Mouse (Mus musculus): ENCODE measurements around the gene Sema6d.
A peak's percentile ranks its signal among the peaks of the same experiment; 100 is the strongest.
"Not testable (repeated sequence)": the region's sequence is repeated elsewhere in the genome, so short reads cannot be mapped to it uniquely, and the experiment has no call there.

The Sema6d gene

DNA sequence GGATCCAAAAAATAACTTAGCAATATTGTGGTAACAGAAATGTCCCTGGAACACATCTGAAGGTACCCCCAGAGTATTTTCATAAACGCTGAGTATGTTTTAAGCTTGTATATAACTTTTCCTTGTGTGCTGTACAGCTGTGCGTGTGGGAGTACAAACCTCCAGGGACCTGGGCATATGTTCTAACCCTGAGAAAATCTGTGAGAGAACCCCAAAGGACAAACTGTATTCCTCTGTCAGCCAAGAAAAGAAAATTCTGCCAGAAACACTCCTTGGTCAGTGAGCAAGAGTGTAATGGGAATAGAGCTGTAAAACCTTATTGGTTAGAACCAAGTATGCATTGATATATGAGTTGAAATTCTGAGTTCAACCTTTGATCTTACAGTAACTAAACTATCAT is 203.8 kb downstream of the Sema6d start:
- no peak for DNase-seq (ENCODE audit: low spot score)

DNA sequence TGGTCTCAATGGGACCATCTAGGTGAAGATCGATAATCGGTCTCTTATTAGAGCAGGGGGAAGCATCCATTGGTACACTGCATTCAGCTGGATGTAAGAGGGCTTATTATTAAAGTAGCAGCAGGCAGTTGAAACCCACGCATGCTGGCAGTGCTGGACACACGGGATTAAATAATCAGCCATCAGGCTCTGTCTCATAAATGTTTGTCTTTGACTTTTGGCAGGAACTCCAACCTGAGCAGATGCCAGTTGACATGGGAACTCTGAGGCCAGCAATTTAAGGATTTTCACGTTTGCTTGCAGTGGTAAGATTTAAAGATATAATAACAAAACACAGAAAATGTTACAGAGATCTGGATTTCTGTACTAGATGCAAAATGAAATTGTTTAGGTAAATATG is 208.6 kb downstream of the Sema6d start:
- DNase-seq (ENCODE audit: low spot score) = peak; percentile 45

DNA sequence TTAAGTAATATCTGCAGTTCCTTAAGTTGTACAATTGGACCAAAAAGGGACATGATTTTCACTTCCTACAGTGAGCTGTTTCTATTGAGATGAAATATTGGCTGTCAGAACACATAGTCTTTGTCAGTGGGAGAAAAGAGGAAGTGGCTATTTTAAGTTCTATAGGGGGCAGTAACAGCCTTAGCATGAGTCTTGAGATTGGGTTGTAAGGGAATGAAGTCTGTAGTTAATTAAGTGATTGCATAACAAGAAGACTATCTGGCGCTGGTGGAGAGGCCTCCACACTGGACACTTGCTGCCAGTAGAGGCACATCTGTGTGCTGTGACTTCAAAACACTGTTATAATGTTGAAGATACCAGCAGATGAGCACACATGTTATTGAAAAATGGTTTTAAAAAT is 209.1 kb downstream of the Sema6d start:
- DNase-seq (ENCODE audit: low spot score) = no peak

DNA sequence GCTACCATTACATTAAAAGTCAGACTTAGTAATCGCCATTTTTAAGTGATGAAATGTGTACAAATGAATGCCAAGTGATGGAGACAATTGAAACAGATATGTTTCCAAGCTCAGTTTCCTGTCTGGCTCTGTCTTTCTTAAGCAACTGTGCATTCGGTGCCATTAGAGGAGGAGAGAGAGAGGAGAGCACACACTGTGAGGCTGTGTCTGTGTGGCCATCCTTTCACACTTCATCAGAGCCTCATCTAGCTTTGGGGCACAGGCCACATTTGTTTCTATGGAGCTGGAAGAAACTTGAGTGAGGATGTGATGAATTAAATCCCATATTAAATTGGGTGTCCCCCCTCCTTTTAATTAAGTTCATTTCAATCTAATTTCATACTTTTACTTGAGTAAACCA is 218.8 kb downstream of the Sema6d start:
- no peak for DNase-seq (ENCODE audit: low spot score)

DNA sequence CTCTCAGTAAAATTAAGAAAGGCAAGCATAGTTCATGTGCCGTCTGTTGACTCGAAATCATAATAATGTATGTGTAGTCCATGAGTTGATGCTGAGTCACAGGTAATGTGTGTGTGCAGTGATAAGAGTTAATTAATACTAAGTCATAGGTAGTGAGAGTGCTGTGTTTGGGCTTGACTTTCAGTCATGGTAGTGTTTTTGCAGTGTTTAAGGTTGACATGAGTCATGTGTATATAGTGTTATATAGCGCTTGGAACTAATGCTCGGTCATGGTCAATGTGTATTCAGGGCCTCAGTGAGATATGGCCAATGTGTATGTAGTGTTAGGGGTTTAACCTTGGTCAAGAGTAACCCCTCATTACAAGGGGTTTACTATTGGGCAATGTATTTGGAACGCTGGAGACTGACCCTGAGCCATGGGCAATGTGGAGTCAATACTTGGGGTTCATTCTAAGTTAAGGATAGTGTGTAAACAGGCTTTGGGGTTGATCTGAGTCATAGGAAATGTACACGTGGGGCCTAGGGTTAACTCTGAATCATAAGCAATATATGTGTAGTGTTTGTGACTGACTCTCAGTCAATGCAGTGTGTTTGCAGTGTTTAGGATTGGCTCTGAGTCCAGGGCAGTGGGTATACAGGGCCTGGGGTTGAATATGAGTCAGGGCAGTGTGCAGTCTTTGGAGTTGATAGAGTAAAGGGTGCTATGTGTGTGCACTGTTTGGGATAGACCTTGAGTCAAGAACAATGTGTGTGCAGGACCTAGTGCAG is 219.8 kb downstream of the Sema6d start:
- DNase-seq (ENCODE audit: low spot score) = no peak

DNA sequence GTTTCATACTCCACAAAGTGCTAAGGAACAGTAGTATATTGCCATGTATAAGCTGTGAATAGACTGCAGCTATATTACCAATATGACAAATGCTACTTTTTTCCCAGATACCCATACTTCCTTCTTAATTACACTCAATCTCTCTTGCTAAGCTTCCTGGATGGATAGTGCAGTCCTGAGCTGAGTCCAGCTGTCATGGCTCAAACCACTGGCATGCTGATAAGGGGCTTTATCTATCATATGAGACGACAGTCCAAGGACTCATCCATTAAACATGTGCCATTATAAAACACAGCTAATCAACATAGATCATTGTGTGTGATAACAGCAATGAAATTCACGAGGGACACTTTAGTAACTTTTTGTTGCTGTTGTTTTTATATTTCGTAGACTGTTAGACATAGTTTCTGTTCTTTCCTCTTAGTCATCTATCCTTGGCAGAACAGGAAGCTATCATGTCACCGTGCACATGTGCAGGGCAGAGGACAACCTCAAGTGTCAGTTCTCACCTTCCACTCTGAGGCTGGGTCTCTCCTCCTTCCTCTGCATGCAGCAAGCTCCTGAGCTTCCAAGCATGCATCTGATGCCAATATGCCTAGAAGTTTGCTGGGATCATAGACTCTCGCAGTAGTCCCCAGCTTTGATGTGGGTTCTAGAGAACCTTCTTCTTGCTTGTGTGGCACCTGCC is 232.9 kb downstream of the Sema6d start:
- DNase-seq (ENCODE audit: low spot score) = no peak

DNA sequence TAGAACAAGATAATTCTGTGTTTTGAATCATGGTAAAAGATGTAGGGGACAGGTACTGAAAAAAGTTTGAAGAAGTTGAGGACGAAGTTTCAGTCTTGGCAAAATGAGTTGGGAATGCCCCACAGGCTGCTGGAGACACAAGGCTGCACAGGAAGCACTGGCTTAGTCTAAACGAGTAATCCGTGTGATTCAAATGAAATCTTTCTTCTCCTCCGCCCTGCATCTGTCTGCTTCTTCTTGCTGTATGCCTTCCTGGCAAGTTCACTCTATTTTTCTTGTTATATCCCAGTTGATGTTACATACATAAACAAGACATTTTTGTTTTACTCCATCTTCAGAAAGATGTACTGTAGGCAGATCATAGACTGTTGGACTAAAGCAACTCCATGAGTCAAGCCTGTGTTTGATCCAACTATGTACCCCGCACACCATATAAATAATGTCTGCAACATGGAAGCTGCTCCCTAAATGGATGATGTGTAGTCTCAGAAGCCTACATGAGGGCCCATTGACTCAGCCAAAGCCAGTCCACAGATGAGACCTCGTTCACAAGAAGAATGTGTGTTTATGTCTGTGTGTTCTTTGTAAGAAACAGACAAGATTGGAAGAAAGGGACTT is 234.4 kb downstream of the Sema6d start:
- no peak for DNase-seq (ENCODE audit: low spot score)

DNA sequence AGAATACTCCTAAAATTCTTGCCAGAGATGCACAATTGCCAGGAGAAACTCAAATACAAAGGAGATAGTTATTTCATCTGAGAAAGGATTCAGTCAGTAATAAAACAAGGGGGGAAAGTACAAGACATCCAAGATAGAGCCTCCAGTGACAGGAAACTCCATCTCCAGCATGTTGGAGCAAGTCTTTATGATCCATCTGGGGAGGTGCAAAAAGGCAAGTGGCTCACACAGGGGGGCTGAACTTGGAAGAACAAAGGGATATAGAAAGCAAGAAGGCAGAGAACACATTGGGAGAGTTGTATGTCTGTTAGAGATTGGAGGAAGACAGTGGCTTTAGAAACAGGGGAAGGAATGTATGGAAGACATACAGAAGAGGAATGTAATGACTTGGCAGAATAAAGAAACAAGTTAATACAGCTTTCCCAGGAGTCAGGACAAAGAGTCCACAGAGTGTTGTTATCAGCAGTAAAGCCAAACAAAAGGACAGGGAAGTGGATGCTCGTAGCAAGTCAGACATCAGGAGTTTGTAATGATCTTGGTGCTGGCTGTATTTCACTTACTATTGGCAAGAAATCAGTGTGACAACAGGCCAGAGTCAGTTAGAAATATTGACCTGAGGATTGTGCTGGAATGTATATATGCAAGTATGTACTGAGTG is 239.8 kb downstream of the Sema6d start:
- DNase-seq (ENCODE audit: low spot score) = no peak

DNA sequence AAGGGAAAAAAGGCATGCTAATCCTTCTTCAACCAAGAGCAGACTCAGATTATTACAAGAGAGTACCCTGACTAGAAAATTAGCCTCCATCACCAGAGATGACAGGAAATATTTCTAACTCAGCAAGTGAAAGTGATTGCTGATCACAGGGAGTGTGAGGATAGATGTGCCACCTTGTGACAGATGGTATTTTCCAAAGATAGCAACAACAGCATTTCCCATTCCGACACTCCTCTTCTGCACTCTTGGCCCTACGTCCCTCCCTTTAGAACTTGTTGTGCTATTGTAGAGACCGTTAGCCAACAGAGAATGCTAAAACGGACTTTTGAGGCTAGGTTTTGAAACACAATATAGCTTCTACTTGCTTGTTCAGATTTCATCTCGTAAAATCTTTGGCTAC is 243.1 kb downstream of the Sema6d start:
- no peak for DNase-seq (ENCODE audit: low spot score)

DNA sequence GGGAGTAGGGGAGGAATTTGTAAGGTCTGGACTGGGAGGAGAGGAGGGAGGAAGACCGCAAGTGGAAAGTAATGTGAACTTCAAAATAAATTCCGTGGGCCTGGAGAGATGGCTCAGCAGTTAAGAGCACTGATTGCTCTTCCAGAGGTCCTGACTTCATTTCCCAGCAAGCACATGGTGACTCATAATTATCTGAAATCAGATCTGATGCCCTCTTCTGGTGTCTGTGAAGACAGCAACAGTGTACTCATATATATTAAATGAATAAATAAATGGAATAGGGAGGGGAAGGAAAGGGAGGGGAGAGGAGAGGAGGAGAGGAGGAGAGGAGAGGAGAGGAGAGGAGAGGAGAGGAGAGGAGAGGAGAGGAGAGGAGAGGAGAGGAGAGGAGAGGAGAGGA is 244.9 kb downstream of the Sema6d start:
- not testable (repeated sequence) for DNase-seq (ENCODE audit: low spot score)

DNA sequence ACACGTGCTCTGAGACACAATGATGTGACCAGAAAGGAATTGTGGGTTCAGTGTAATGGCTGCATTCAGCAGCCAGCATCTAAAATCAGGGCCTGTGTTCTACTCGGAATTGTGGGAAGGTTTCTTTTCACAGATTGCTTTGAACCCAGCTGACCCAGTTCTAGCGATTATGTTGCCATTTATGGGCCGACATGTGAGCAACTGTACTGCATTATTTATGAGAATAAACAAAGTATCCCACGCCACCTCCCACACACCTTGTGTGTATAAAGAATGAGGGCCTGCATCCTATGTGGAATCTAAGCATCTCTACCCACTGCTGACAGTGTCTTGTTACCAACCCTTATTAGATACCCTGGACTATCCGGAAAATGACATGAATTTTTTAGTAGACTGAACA is 248.5 kb downstream of the Sema6d start:
- DNase-seq (ENCODE audit: low spot score) = peak; percentile 19

DNA sequence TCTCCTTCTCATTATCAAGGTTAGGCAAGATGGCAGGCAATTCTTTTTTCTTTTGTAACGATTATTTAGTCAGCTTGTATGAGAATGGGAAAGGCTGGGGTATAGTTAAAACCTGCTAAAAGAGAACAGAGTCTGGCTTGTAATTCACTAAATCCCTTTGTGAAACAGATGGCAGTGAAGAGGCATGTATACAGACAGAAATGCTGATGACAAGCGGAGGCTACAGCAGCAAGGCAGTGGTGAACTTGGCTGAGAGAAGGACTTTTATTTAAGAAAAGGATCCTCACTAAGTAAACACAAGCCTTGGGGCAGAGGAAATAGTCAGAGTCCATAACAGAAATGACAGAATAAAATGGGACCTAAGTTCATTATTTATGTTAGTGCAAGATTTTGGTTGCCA is 264.4 kb downstream of the Sema6d start:
- DNase-seq (ENCODE audit: low spot score) = no peak

DNA sequence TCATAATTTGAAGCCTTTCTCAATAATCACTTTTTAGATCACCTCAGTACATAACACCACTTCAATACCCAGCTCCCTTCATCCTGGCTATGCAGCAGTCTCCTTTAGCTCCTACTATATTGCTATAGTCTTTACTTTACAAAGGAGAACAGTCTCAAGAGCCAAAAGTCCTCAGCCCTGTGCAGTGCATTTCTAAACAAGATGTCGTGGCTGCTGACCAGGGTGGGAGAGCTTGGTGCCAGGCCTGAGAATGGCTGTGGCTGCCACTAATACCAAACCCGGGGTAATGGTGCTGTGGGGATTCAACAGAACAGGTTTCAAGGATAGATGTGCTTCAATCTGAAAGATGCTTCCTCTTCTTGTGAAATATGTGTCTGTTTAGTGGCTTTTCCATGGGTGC is 264.9 kb downstream of the Sema6d start:
- no peak for DNase-seq (ENCODE audit: low spot score)

DNA sequence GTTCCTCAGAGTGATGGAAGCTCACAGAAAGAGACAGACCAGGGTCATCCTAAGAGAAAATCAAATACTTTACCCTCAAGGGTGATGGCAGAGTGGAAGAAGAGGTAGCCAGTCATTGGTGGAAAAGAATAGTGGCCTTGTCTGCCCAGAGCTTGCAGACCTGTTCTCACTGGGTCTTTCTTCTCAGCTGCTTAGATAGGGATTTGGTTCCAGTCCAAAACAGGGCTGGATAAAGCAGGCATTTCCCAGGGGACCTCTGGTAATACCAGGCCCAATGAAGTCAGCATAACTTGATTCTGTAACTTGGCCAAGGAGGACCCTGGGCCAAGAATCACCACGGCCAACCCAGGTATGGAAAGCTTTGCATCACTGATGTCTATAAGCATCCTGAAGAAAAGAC is 279.5 kb downstream of the Sema6d start:
- DNase-seq (ENCODE audit: low spot score) = no peak

DNA sequence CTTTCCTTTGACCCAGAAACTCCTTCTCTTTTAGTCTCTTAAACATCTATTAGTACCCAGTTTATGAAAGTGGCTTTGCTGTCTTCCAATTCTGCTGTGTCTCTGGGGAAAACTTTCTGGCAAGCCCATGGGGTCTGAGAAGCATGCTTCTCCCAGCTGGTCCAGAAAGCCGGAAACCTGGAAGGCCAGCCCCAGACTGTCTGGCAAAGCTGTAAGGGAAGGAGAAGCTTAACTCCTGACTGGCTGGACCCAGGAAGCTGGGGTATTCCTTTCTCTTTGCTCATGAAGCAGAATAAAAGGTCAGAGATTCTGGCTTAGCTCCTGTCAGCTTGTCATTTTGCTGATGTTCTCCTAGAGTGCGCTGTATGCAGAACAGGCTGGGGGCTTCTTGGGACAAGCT is 280.2 kb downstream of the Sema6d start:
- DNase-seq (ENCODE audit: low spot score) = no peak

DNA sequence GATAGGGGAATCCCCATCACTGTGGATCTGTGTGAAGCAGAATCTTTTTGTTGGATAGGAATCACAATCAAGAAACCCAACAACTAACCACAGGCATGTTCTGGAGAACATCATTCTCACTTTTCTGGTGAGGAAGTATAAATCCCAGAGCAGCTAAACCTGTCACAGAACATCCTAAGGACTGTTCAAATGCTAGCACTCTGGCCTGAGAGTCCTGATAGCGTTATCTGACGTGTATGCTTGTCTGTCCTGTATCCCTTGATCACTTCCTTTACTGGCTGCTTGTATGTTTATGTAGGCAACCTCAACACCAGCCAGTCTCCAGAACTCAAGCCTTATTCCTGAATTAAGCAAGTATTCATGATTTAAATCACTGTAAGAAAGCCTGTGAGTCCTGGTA is 281.6 kb downstream of the Sema6d start:
- DNase-seq (ENCODE audit: low spot score) = no peak

DNA sequence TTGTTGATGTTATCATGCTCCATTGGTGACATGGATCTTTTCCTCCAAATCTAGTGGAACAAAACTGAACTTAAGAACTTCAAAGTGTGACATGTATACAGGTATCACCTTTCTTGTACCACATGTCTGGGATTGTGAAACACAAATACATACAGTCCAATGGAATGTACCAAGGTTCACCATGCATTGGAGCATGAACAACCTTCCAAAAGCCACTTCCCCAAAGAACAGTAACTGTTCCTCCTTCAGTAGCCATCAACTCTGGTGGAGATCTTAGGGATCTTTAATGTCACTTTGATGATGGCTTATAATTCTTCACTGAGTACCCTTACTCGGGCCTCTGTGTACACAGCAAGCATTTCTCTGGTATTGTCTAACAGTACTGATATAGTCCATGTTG is 295.3 kb downstream of the Sema6d start:
- no peak for DNase-seq (ENCODE audit: low spot score)

DNA sequence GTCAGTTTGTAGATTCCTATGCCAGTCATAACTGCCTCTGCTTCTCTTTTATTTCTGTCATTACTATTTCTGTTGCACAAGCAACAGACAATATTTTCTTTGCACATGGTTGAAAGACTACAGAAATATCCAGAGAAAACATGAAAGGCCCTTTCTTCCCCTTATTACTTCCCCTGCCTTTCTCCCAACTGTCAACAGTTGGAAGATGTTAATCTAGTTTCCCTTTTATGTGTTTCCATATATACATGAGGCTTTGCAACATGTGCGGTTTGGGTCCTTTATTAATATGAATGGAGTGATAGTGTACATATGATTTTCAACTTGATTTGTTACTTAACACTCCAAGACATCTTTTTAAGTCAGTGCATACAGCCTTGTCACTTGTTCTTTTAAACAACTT is 296.0 kb downstream of the Sema6d start:
- no peak for DNase-seq (ENCODE audit: low spot score)

DNA sequence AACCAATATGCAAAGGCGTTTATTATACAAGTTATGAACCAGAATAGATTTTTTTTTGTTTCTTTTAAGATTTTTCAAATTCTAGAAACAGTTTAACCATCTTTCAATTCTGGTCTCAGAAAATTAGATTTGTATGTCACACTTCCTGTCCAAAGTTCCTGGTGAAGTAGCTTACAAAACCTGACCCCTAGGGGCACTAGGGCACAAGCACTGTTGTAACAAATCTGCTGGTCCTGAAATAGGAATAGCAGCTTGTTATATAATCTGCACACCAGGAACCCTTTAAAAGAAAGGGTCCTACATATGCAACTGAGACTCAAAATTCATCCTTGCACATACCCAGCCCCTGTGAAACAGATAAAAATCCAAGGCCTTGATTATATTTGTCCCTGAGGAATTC is 298.5 kb downstream of the Sema6d start:
- no peak for DNase-seq (ENCODE audit: low spot score)

DNA sequence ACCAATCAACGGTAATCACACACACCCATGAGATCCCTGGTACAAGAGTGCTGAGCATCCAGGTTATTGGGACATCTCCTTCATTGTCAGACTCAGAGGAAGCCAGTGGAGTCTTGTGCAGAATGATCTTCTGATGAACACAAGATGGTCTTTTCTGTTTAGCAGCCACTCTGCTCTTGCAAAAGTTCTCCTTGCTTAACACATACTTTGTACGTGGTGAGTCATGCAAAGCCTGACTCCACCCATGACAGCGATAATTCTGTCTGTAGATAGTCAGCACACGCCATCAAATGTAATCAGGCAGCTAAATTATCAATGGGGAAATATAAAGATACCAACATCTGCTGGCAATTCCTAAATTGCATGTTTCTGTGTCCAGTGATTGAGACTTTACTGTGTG is 307.0 kb downstream of the Sema6d start:
- no peak for DNase-seq (ENCODE audit: low spot score)

DNA sequence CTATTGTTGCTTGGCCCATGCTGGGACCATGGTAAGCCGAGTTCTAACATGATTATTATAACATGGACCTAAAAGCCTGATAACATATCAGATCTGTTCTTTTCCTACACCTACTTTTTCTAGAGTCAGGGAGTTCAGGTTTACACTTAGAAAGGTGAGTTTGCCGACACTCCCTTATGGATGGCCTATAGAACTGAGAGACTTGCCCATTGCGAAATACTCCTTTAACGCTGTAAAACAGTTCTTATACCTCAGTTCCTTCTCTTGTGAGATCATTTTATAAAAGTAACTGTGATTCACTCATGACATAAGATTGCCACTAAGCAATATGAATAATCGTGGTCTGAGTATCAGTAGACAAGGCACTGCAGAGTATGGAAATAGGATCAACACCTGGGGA is 307.5 kb downstream of the Sema6d start:
- no peak for DNase-seq (ENCODE audit: low spot score)

DNA sequence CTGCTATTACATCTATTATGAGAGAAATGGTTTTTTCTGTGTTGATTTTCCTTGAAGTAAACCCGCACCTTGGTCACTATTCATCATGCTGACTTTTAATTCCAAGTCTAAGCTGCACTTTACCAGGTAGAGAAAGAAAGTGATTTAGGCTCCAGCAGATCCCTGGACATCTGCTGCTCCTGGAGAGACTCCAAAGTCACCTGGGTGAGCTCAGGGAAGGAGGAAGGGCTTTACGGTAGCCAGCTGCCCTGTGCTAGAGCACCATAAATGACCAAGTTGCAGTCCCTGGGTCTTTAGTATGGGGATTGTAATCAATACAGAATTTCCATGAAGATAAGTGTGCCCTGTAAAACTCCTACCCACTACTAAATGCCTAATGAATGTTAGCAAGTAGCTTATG is 309.8 kb downstream of the Sema6d start:
- DNase-seq (ENCODE audit: low spot score) = no peak
